Mouse (Mus musculus) C2C12 (cell line): ENCODE results near the gene Acad11.

ENCODE experiments used
- CEBPB ChIP-seq: IDR thresholded peaks from one replicate; pipeline ENCODE4 v1.6.1; 2011; ENCODE audit warnings: low read depth, mild to moderate bottlenecking, control low read depth, moderate library complexity
- CTCF ChIP-seq: IDR thresholded peaks from one replicate; pipeline ENCODE4 v1.5.1; 2011; ENCODE audit not compliant: control insufficient read depth, insufficient read depth, insufficient read length
- FOSL1 ChIP-seq: IDR thresholded peaks from one replicate; pipeline ENCODE4 v1.8.0; 2011; ENCODE audit warnings: mild to moderate bottlenecking, low read length; ENCODE audit not compliant: poor library complexity, insufficient read depth, severe bottlenecking

DNA sequence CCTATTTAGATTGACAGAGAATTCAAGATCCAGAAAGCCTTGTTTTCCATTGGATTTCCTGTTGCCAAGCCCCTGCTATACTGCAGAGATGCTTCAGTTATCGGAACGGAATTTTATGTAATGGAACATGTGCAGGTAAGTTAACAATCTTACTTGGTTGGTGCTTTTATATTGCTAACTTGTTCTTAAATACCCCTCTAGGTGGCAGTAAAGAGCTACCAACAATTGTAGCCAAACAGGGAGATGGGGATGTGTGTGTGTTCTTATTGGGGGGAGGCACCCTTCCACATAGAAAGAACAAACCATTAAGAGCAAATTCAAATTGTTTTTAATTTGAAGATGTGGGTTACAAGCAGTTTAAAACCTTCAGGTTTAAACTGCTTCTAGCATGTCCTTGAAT lies 12.6 kb downstream of the Acad11 start:
- TF ChIP-seq CTCF = no peak
- no peak for TF ChIP-seq FOSL1
- no peak for TF ChIP-seq CEBPB
